15 mouse cellular contexts compared by ENCODE assay signal in the genomic region with DNA sequence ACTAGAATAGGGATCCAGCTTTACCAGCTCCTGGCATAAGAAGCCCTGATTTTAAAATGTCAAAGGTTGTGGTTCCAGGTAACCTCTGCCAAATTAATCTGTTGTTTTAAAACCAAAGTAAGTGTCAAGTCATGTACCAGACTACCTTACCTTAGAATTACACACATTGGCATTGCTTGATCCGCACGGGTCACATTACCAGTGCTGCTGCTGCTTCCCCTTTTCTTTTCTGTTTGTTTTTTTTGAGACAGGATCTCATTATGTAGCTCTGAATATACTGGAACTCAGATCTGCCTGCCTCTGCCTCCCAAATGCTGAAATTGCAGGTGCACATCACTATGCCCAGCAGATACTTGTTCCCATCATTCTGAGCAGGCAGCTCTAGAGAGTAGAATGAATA.
"Had no signal": no experiment of that assay in that cellular context is flagged by ENCODE, and none has a peak within 500 bp of the region (broad histone marks: within the 10 kb centered on the region; RNA-seq: fewer than 3 reads in every experiment).

No protein-coding gene starts in this region.

- ATAC-seq: intestine, embryonic 16.5 days; lung, postnatal 0 days; midbrain, embryonic 16.5 days had no signal

- H3K27ac ChIP-seq: kidney, embryonic 15.5 days; limb, embryonic 15.5 days; midbrain, embryonic 12.5 days; neural tube, embryonic 13.5 days had no signal

- H3K27me3 ChIP-seq: kidney, embryonic 15.5 days; limb, embryonic 15.5 days; megakaryocyte, embryonic 14.5 days; midbrain, embryonic 12.5 days; neural tube, embryonic 13.5 days had no signal

- H3K9me3 ChIP-seq: kidney, embryonic 15.5 days; limb, embryonic 15.5 days; megakaryocyte, embryonic 14.5 days; midbrain, embryonic 12.5 days; neural tube, embryonic 13.5 days had no signal

- H3K36me3 ChIP-seq: limb, embryonic 15.5 days; midbrain, embryonic 12.5 days; neural tube, embryonic 13.5 days had no signal

- H3K4me2 ChIP-seq: kidney, embryonic 15.5 days; limb, embryonic 15.5 days; midbrain, embryonic 12.5 days; neural tube, embryonic 13.5 days had no signal

- H3K4me3 ChIP-seq: kidney, embryonic 15.5 days; limb, embryonic 15.5 days; megakaryocyte, embryonic 14.5 days; midbrain, embryonic 12.5 days; neural tube, embryonic 13.5 days had no signal

- DNase-seq: kidney, adult 2 months; kidney, postnatal 14 days; layer of hippocampus, postnatal 36 days; lung, adult 2 months; lung, postnatal 36 days; retina, postnatal 1 day; thymus, postnatal 4 days had no signal

- H3K9ac ChIP-seq: kidney, embryonic 15.5 days; limb, embryonic 15.5 days; midbrain, embryonic 12.5 days; neural tube, embryonic 13.5 days had no signal
